Mouse (Mus musculus) ES-E14 (cell line): ENCODE data around the gene Ms4a8a.

Source experiments
- CHD2 ChIP-seq: IDR thresholded peaks from 2 replicates; pipeline ENCODE4 v1.6.1; 2014; ENCODE audit warnings: mild to moderate bottlenecking, low read depth, low read length, inconsistent platforms
- ZC3H11A ChIP-seq: IDR thresholded peaks from 2 replicates; pipeline ENCODE4 v1.6.1; 2012; ENCODE audit warnings: low read depth, mild to moderate bottlenecking, inconsistent platforms, low read length, borderline replicate concordance

GRCm38 (mm10) chr19:11052877-11053276 lies 28.0 kb downstream of the Ms4a8a start:
- TF ChIP-seq CHD2: no peak
- TF ChIP-seq ZC3H11A: no peak
